Mouse (Mus musculus): ENCODE results near the gene Aqp2. TPM values are rescaled to one million over a fixed set of nuclear protein-coding genes. Genes with fewer than 3 reads are reported as not detected.

The Aqp2 gene
- total RNA-seq, 2 experiments from 2014 or later: not detected

GRCm38 (mm10) chr15:99590429-99591084 lies 11.7 kb downstream of the Aqp2 start, which contains the start of gene Aqp5:
Gene Aqp5, plus strand, starts transcription at chr15:99590782.
- DNase-seq (ENCODE audit: low spot score in 2 of 2): no peak

GRCm38 (mm10) chr15:99592177-99592576 lies 13.3 kb downstream of the Aqp2 start:
- no peak for DNase-seq (ENCODE audit: low spot score in 2 of 2)

- DNase-seq (ENCODE audit: low spot score in 2 of 2): no peak
Measured at GRCm38 (mm10) chr15:99592877-99593276, 14.0 kb downstream of the Aqp2 start.

- DNase-seq (ENCODE audit: low spot score in 2 of 2): no peak
Measured at GRCm38 (mm10) chr15:99594951-99595350, 16.1 kb downstream of the Aqp2 start.

GRCm38 (mm10) chr15:99596056-99596687 lies 17.3 kb downstream of the Aqp2 start:
- DNase-seq (ENCODE audit: low spot score in 2 of 2): peak; percentile 90 to 94

GRCm38 (mm10) chr15:99596841-99597240 lies 18.0 kb downstream of the Aqp2 start:
- no peak for DNase-seq (ENCODE audit: low spot score in 2 of 2)

GRCm38 (mm10) chr15:99597596-99597995 lies 18.7 kb downstream of the Aqp2 start:
- DNase-seq (ENCODE audit: low spot score in 2 of 2): no peak

GRCm38 (mm10) chr15:99599245-99600070 lies 20.6 kb downstream of the Aqp2 start:
- peak in 1 of 2 experiments; percentile 49 for DNase-seq (ENCODE audit: low spot score in 2 of 2)

GRCm38 (mm10) chr15:99600986-99601822 lies 22.3 kb downstream of the Aqp2 start, which contains the start of gene Aqp6:
Gene Aqp6, plus strand, starts transcription at chr15:99601400.
- no peak for DNase-seq (ENCODE audit: low spot score in 2 of 2)

- DNase-seq (ENCODE audit: low spot score in 2 of 2): no peak
Measured at GRCm38 (mm10) chr15:99601823-99602120, 22.9 kb downstream of the Aqp2 start.

GRCm38 (mm10) chr15:99602206-99602820 lies 23.5 kb downstream of the Aqp2 start:
- DNase-seq (ENCODE audit: low spot score in 2 of 2): no peak

- no peak for DNase-seq (ENCODE audit: low spot score in 2 of 2)
Measured at GRCm38 (mm10) chr15:99603216-99603615, 24.4 kb downstream of the Aqp2 start.

GRCm38 (mm10) chr15:99605595-99605994 lies 26.7 kb downstream of the Aqp2 start:
- no peak for DNase-seq (ENCODE audit: low spot score in 2 of 2)

GRCm38 (mm10) chr15:99606515-99606914 lies 27.7 kb downstream of the Aqp2 start:
- DNase-seq (ENCODE audit: low spot score in 2 of 2): peak; percentile 29 to 47

- peak; percentile 31 to 69 for DNase-seq (ENCODE audit: low spot score in 2 of 2)
Measured at GRCm38 (mm10) chr15:99607388-99608113, 28.7 kb downstream of the Aqp2 start.

GRCm38 (mm10) chr15:99608382-99609125 lies 29.7 kb downstream of the Aqp2 start:
- no peak for DNase-seq (ENCODE audit: low spot score in 2 of 2)

- DNase-seq (ENCODE audit: low spot score in 2 of 2): no peak
Measured at GRCm38 (mm10) chr15:99611563-99611962, 32.7 kb downstream of the Aqp2 start.

- DNase-seq (ENCODE audit: low spot score in 2 of 2): no peak
Measured at GRCm38 (mm10) chr15:99614273-99614672, 35.4 kb downstream of the Aqp2 start.

- DNase-seq (ENCODE audit: low spot score in 2 of 2): no peak
Measured at GRCm38 (mm10) chr15:99614753-99615152, 35.9 kb downstream of the Aqp2 start.

Measured in layer of hippocampus, postnatal 14 days (tissue).